Mouse (Mus musculus) megakaryocyte, embryonic 14.5 days (primary cell): ENCODE measurements around the gene Ppp1r37. TPM values are rescaled to one million over a fixed set of nuclear protein-coding genes. Genes with fewer than 3 reads are reported as not detected.

Source experiments
- H3K27me3 ChIP-seq: replicated peaks from 2 replicates; pipeline ENCODE3; 2012; ENCODE audit warnings: inconsistent platforms
- H3K36me3 ChIP-seq: replicated peaks from 2 replicates; pipeline ENCODE3; 2012; ENCODE audit warnings: low read length, inconsistent platforms, mixed read lengths
- H3K4me1 ChIP-seq: 2 replicates; pipeline ENCODE4 v1.6.1; 2012; ENCODE audit warnings: inconsistent platforms
- H3K4me3 ChIP-seq: replicated peaks from 2 replicates; pipeline ENCODE3; 2012; ENCODE audit warnings: moderate library complexity, mild to moderate bottlenecking, inconsistent platforms
- H3K9me3 ChIP-seq: 2 replicates; pipeline ENCODE4 v1.6.1; 2012; ENCODE audit warnings: inconsistent platforms
- FLI1 ChIP-seq: IDR thresholded peaks from 2 replicates; pipeline ENCODE4 v1.6.1; 2012; ENCODE audit warnings: low read length, inconsistent platforms, mixed read lengths
- GATA1 ChIP-seq: IDR thresholded peaks from 3 replicates; pipeline ENCODE4 v1.6.1; 2012; ENCODE audit warnings: mixed read lengths, low read length, inconsistent platforms, borderline replicate concordance
- polyA plus RNA-seq: library from polyadenylated mRNA; stranded (reverse); fragments of >175 nt; gene quantifications from 2 replicates; pipeline ENCODE4 v1.2.3, GENCODE M21; 2012; ENCODE audit warnings: low replicate concordance; ENCODE audit not compliant: insufficient read depth

The Ppp1r37 gene
- polyA plus RNA-seq, 1 experiment, result 88.1 TPM

DNA sequence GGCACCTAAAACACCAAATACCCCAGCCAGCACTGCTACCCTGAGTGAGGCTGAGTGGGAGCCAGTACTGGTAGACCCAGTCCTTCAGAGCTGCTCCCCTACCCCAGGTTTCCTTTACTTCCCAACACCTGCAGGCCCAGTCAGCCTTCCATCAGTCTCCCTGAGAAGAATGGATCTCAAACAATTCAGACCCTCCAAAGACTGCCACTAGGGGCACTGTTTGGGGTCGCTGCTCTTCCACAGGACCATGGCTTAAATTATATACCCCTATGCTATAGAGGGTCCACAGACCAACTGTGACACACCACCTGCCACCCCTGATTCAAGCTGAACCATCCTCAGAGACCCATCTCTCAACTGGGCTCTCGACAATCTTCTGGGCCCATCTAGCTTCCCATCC lies 3.9 kb downstream of the Ppp1r37 start:
- peak overlapping the region; percentile 82 for H3K4me3 ChIP-seq
- peaks cover 59% of the 10 kb centered on the region for H3K36me3 ChIP-seq
- H3K9me3 ChIP-seq, result no peaks in the 10 kb centered on the region
- peaks cover 87% of the 10 kb centered on the region for H3K4me1 ChIP-seq
- no peaks in the 10 kb centered on the region for H3K27me3 ChIP-seq
- TF ChIP-seq FLI1, result no peak
- TF ChIP-seq GATA1, result no peak

DNA sequence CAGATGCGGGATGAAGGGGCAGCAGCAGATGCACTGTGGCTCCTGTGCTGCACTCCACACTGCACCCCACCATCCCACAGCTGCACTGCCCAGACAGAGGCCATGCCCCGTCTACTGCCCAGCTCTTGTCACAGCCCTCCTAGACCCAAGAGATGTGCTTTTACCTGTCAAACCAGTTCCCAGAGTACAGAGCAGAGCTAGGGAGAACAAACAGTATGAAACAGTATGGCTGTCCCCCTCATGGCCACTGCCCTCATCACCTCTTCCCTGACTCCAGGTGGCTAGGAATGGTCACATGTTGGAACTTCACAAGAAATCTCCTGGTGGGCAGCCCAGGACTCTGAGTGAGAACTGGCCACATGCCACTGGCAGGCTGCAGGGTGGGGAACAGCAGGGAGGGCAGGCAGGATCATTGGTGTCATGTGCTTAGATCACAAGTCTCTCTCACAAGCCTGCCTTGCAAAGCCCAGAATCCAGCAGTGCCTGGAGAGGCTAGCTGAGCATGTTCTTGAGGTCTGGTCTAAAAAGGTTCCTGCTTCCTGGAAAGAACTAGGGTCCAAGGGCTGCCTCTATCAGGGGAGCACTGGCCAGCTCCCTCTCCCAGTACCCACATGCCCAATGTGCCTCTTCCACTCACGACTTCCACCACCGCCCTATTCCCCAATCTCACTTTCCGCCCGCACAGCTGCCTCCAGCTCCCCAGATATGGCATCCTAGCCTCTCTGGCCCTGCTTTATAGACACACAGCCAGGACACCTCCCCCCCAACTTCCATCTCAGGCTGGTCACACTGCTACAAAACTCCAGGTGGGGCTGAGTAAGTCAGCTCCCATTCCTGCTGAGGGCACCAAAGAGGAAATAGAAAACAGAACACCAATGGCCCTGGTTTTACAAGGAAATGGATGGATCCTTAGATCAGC lies 4.6 kb downstream of the Ppp1r37 start:
- peaks cover 60% of the 10 kb centered on the region for H3K36me3 ChIP-seq
- peak overlapping the region; percentile 82 for H3K4me3 ChIP-seq
- TF ChIP-seq FLI1, result no peak
- TF ChIP-seq GATA1, result no peak
- H3K9me3 ChIP-seq, result no peaks in the 10 kb centered on the region
- no peaks in the 10 kb centered on the region for H3K27me3 ChIP-seq
- H3K4me1 ChIP-seq, result peaks cover 87% of the 10 kb centered on the region

DNA sequence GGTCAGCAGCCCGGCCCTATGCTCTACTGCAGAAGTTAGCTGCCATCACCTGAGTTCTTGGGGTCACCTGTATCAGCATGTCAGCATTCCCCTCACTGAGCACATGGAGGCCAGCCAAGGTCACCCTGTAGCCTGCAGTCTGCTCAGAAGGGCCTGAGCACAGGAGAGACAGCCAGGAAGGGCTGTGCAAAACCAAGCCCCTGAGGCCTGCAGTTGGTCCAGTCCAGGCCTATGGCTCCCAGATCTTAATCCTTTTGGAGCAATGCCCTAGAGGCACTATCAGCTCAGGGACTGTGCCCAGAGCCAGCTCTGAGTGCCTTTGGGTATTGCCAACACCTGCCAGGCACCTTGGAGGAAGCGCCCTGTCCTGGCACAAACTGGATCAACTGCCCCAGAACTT lies 5.8 kb downstream of the Ppp1r37 start:
- H3K4me1 ChIP-seq, result peaks cover 91% of the 10 kb centered on the region
- peaks cover 72% of the 10 kb centered on the region for H3K36me3 ChIP-seq
- H3K27me3 ChIP-seq, result no peaks in the 10 kb centered on the region
- H3K9me3 ChIP-seq, result no peaks in the 10 kb centered on the region
- H3K4me3 ChIP-seq, result no peak overlapping the region
- TF ChIP-seq GATA1 (no peak), FLI1 (no peak)

DNA sequence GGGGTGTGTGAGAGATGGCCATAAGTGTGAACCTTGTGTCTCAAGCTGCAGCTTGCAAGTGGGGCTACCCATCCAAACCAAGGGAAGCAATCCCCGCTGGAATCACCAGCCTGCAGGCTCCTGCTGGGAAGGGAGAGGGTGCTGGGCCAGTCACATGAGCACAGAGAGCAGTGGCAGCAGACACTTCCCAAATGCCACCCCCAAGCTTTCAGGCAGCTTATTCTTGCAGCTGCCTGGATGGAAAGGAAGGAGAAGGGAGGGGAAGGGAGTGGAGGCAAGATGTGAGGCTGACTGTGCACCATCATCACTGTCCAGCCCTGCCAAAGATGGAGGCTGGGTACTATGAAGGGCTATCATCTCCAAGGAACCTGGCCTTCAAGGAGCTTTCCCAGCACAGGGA lies 8.7 kb downstream of the Ppp1r37 start:
- Histone ChIP-seq H3K36me3 (peaks cover 90% of the 10 kb centered on the region), H3K9me3 (no peaks in the 10 kb centered on the region)
- no peak for TF ChIP-seq GATA1
- no peak for TF ChIP-seq FLI1

DNA sequence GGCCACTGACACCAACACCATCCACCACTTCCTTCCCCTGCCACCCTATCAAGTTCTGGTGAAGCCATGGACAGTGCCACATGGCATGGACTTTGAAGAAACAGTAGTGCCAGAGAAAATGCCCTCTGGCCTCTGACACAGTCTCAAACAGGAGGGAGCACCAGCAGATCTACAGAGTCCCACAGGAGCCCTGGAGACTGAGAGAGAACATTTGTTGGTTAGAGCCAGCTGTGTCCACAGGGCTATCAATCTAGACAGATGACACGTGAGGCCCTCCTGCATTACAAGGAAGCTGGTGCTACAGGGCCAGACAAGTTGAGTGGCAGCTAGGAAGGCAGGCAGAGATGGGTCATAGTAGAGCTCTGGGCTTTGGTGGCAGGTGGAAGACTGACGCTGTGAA lies 10.4 kb downstream of the Ppp1r37 start:
- TF ChIP-seq GATA1 (no peak), FLI1 (no peak)
- Histone ChIP-seq H3K27me3 (no peaks in the 10 kb centered on the region), H3K4me3 (peak overlapping the region; percentile 62), H3K9me3 (no peaks in the 10 kb centered on the region), H3K4me1 (peaks cover 99% of the 10 kb centered on the region), H3K36me3 (peaks cover 90% of the 10 kb centered on the region)

More for the DNA sequence above, 8.7 kb downstream of the Ppp1r37 start:
- H3K4me3 ChIP-seq, result peak overlapping the region; percentile 64
- peaks cover 99% of the 10 kb centered on the region for H3K4me1 ChIP-seq
- H3K27me3 ChIP-seq, result no peaks in the 10 kb centered on the region

DNA sequence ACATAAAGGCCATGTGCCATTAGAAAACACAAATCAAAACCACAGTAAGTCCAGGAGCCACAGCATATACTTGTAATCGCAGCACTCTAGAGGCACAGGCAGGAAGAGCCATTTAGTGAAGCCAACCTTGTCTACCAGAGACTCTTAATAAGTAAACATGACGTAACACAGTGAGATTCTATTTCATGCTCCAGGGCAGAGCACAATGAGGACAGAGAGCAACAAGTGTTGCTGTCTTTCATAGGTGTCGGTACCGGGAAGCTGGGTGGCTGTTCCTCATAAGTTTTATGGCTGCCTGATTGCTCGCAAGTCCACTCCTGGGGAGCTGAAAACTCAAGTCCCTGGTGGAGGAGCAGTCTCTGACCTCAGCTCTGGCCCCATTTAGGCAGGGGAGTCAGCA lies 11.2 kb downstream of the Ppp1r37 start:
- Histone ChIP-seq H3K36me3 (peaks cover 90% of the 10 kb centered on the region), H3K27me3 (no peaks in the 10 kb centered on the region), H3K9me3 (no peaks in the 10 kb centered on the region), H3K4me3 (peak overlapping the region; percentile 62), H3K4me1 (peaks cover 99% of the 10 kb centered on the region)
- TF ChIP-seq GATA1, result no peak
- no peak for TF ChIP-seq FLI1

DNA sequence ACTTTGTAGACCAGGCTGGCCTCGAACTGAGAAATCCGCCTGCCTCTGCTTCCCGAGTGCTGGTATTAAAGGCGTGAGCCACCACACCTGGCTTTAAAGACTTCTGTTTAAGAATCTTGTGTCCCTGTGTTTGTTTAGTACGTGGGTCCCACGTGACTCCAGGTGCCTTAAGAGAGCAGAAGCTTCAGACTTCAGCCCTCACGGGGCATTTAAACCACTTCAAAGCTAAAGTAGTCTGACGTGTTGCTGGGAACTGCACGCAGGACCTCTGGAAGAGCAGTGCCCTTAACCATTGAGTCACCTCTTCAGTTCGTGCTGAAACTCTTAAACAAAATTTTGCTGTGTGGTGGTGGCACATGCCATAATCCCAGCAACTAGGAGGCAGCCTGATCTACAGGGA lies 13.5 kb downstream of the Ppp1r37 start:
- Histone ChIP-seq H3K4me1 (peaks cover 96% of the 10 kb centered on the region), H3K9me3 (no peaks in the 10 kb centered on the region), H3K4me3 (no peak overlapping the region), H3K27me3 (no peaks in the 10 kb centered on the region), H3K36me3 (peaks cover 86% of the 10 kb centered on the region)
- TF ChIP-seq FLI1 (no peak), GATA1 (no peak)

DNA sequence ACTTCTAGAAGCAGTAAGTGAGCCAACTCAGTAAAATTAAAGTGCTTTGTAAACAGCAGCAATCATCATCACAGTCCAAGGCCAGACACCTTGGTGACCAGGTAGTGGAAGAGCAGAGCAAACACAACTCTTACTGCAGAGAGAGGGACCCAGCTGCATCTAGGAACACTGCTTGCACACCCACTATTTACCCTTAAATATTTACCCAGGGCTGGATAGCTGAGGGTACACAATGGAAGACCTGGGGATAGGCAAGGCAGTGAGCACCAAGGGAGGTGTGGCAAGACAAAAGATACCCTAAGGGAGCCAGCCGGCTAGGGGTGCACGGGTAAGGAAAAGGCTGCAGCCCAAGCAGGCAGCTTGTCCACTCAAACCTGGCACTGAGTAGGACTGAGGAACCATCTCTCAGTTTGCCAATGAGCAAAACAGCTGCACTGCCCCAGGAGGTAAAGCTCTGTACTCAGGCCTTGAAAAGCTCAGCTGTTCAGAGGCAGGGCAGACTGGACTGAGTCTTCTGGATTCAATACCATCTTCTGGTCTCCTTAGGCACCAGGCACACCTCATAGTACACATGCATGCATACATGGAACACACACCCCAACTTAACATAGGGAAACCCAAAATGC lies 15.4 kb downstream of the Ppp1r37 start:
- H3K27me3 ChIP-seq, result no peaks in the 10 kb centered on the region
- H3K36me3 ChIP-seq, result peaks cover 85% of the 10 kb centered on the region
- TF ChIP-seq GATA1 (no peak), FLI1 (no peak)
- no peaks in the 10 kb centered on the region for H3K9me3 ChIP-seq
- no peak overlapping the region for H3K4me3 ChIP-seq
- H3K4me1 ChIP-seq, result peaks cover 96% of the 10 kb centered on the region

DNA sequence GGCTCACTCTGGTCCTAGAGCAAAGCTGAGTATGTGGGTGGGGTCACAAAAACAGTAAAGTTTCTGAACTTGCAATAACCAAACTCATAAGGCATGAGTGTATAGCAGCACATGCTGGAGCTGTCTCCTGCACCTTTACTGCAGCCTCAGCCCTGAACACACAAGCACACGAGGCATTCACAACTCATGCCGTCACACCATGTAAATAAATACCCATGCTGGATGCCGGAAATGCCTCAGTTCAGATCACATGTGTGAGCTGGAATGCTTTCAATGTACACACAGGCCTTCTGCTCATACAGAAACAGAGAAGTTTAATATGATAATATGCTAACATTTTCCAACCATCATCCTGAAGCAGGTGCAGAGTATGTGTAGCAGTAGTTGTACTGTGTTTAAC lies 16.9 kb downstream of the Ppp1r37 start:
- H3K4me3 ChIP-seq, result no peak overlapping the region
- no peaks in the 10 kb centered on the region for H3K27me3 ChIP-seq
- peaks cover 96% of the 10 kb centered on the region for H3K4me1 ChIP-seq
- TF ChIP-seq GATA1 (no peak), FLI1 (no peak)
- peaks cover 86% of the 10 kb centered on the region for H3K36me3 ChIP-seq
- H3K9me3 ChIP-seq, result no peaks in the 10 kb centered on the region

DNA sequence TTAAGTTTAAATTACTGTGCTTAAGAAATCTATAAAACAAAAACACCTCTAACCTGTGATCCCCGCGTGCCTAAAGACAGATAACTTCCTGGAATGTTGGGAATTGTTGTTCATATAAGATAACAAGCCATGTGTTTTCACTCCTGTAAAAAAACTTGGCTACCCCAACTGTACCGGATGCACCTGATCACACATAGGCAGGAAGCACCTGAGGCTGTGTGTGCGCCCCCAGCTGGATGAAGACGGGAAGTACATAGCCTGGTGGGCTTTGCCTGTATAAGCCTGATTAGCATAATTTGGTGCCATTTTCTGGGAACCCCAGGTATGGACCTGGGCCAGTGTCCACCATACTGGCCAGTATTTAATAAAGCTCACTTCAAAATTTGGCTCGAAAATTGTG lies 19.3 kb downstream of the Ppp1r37 start:
- no peak for TF ChIP-seq GATA1
- TF ChIP-seq FLI1, result no peak
- Histone ChIP-seq H3K27me3 (no peaks in the 10 kb centered on the region), H3K36me3 (peaks cover 76% of the 10 kb centered on the region), H3K4me1 (peaks cover 80% of the 10 kb centered on the region), H3K9me3 (no peaks in the 10 kb centered on the region), H3K4me3 (no peak overlapping the region)
